Mouse (Mus musculus): ENCODE results near the gene Wnt7b. TPM values are rescaled to one million over a fixed set of nuclear protein-coding genes. Genes with fewer than 3 reads are reported as not detected.

Wnt7b gene
- polyA plus RNA-seq, 1 experiment = 2.5 TPM

DNA sequence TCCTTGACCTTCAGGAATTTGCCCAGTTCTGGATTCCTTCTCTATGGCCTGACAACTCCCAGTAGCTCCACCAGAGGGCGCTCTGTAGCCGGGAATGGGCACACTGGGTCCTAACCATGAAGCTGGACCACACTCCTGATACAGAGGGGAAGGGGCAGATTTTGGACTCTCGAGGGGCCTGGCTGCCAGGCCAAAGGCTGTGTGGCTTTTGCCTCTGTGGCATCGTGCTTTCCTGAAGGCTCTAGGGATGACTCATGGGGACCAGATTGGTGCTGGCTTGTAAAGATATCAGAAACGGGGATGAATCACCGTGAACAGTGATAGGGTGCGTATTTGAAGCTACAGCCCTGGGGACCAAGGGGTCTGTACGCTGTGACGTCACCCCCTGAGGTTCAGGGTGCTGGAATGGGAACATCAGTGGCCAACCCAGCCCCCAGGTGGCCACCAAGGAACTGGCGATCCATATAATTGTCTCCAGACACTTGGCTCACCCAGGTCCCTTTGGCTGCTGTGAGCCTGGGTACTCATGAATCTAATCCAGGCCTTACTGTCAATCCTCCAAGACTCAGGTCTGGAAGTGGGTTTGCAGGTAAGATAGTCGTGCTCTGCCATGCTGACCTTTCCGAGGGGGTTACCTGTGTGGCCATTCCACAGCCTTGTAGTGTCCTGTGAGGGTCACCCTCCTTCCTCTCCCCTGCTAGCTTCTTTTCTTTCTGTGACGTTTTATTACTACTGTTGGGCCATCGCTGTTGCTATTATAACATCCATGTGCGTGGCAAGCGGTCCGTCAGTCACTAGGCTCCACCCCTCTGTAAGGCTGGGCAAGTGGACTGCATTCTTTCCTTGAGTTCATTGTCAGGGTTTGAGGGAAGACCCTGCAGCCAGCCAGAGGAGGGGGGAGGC, 17.0 kb upstream of the Wnt7b start:
- Histone ChIP-seq H3K79me2 (ENCODE audit: control insufficient read depth, insufficient read depth) (no peaks in the 10 kb centered on the region), H3K27me3 (ENCODE audit: control insufficient read depth, insufficient read depth, insufficient read length) (no peaks in the 10 kb centered on the region), H3K4me3 (ENCODE audit: insufficient read depth, poor library complexity, severe bottlenecking) (no peak overlapping the region), H3ac (ENCODE audit: control insufficient read depth, insufficient read length, low read depth) (peak overlapping the region; percentile 60), H3K36me3 (ENCODE audit: control insufficient read depth, insufficient read depth) (no peaks in the 10 kb centered on the region), H3K79me3 (ENCODE audit: low read depth) (no peaks in the 10 kb centered on the region)
- TF ChIP-seq CTCF (IDR thresholded peaks at IDR 0.05; ENCODE audit: control insufficient read depth, insufficient read depth, insufficient read length) = peak; percentile 80
- no peak for TF ChIP-seq USF1 (IDR thresholded peaks at IDR 0.05; ENCODE audit: low read depth)
- peak; percentile 87 for TF ChIP-seq FOSL1 (IDR thresholded peaks at IDR 0.05; ENCODE audit: insufficient read depth, low read length, poor library complexity, severe bottlenecking)
- no peak for TF ChIP-seq MYOG (IDR thresholded peaks at IDR 0.05; ENCODE audit: control insufficient read depth, extremely low read depth, insufficient read length)
- TF ChIP-seq MYOD1 (IDR thresholded peaks at IDR 0.05; ENCODE audit: control insufficient read depth, insufficient read length, low read depth) = peak; percentile 53
- no peak for TF ChIP-seq CEBPB (IDR thresholded peaks at IDR 0.05; ENCODE audit: low read depth)
- TF ChIP-seq MAX (IDR thresholded peaks at IDR 0.05) = peak; percentile 90

DNA sequence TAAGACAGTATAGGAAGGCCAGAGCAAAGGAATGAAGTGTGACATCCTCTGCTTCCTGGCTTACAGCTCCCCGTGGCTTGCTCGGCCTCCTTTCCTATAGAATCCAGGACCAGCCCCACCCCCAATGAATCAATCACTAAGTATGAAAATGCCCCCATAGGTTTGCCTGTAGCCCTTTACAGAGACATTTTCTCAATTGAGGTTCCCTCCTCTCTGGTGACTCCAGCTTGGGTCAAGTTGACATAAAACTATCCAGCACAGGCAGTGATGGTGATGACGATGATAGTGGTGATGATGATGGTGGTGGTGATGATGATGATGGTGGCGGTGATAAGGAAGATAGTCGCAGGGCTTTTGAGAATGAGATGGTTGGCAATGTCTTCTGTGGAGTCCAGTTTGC, 16.2 kb upstream of the Wnt7b start:
- Histone ChIP-seq H3K4me3 (ENCODE audit: insufficient read depth, poor library complexity, severe bottlenecking) (no peak overlapping the region), H3K79me3 (ENCODE audit: low read depth) (no peaks in the 10 kb centered on the region), H3K27me3 (ENCODE audit: control insufficient read depth, insufficient read depth, insufficient read length) (no peaks in the 10 kb centered on the region), H3ac (ENCODE audit: control insufficient read depth, insufficient read length, low read depth) (peak overlapping the region; percentile 3), H3K79me2 (ENCODE audit: control insufficient read depth, insufficient read depth) (no peaks in the 10 kb centered on the region), H3K36me3 (ENCODE audit: control insufficient read depth, insufficient read depth) (no peaks in the 10 kb centered on the region)
- TF ChIP-seq CTCF (IDR thresholded peaks at IDR 0.05; ENCODE audit: control insufficient read depth, insufficient read depth, insufficient read length) (no peak), CEBPB (IDR thresholded peaks at IDR 0.05; ENCODE audit: low read depth) (no peak), MYOG (IDR thresholded peaks at IDR 0.05; ENCODE audit: control insufficient read depth, extremely low read depth, insufficient read length) (no peak), FOSL1 (IDR thresholded peaks at IDR 0.05; ENCODE audit: insufficient read depth, low read length, poor library complexity, severe bottlenecking) (no peak), MYOD1 (IDR thresholded peaks at IDR 0.05; ENCODE audit: control insufficient read depth, insufficient read length, low read depth) (no peak), USF1 (IDR thresholded peaks at IDR 0.05; ENCODE audit: low read depth) (no peak), MAX (IDR thresholded peaks at IDR 0.05) (no peak)

DNA sequence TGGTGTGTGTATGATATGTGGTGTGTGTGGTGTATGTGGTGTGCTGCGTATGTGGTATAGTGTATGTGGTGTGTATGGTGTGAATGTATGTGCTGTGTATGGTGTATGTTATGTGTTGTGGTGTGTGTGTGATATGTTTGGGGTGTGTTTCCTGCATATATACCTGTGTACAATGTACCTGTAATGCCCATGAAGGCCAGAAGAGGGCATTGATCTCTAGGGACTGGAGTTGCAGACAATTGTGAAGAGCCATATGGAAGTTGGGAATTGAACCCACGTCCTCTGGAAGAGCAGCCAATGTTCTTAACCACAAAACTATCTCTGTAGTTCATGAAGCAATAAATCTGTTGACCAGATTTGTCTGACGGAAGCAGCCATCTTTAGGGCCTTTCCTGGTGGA, 15.1 kb upstream of the Wnt7b start:
- Histone ChIP-seq H3K79me3 (ENCODE audit: low read depth) (no peaks in the 10 kb centered on the region), H3K36me3 (ENCODE audit: control insufficient read depth, insufficient read depth) (no peaks in the 10 kb centered on the region), H3K4me3 (ENCODE audit: insufficient read depth, poor library complexity, severe bottlenecking) (no peak overlapping the region), H3K27me3 (ENCODE audit: control insufficient read depth, insufficient read depth, insufficient read length) (no peaks in the 10 kb centered on the region), H3K79me2 (ENCODE audit: control insufficient read depth, insufficient read depth) (no peaks in the 10 kb centered on the region), H3ac (ENCODE audit: control insufficient read depth, insufficient read length, low read depth) (no peak overlapping the region)
- TF ChIP-seq CTCF (IDR thresholded peaks at IDR 0.05; ENCODE audit: control insufficient read depth, insufficient read depth, insufficient read length) (peak; percentile 8), USF1 (IDR thresholded peaks at IDR 0.05; ENCODE audit: low read depth) (no peak)

DNA sequence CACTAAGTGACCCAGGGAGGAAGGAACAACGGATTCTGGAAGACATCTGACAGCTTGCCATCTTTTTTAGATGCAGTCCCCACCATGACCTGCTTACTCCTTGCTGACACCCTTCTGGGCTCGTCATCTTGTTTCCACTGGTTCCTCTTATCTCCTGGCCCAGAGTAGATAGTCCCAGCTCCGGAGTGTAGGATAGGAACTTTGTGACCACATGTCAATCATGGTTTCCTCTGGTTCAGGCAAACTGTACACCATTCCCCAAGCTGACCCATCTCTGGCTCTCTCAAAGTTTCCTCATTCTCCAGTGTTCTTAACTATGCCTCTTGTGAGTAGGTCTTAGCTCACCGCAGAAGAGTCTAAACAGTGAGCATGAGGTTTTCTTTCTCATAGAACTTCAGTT, 10.4 kb upstream of the Wnt7b start:
- H3K79me2 ChIP-seq (ENCODE audit: control insufficient read depth, insufficient read depth) = no peaks in the 10 kb centered on the region
- H3K36me3 ChIP-seq (ENCODE audit: control insufficient read depth, insufficient read depth) = no peaks in the 10 kb centered on the region
- H3K4me3 ChIP-seq (ENCODE audit: insufficient read depth, poor library complexity, severe bottlenecking) = no peak overlapping the region
- H3K27me3 ChIP-seq (ENCODE audit: control insufficient read depth, insufficient read depth, insufficient read length) = peaks cover 23% of the 10 kb centered on the region
- H3ac ChIP-seq (ENCODE audit: control insufficient read depth, insufficient read length, low read depth) = no peak overlapping the region
- TF ChIP-seq CEBPB (IDR thresholded peaks at IDR 0.05; ENCODE audit: low read depth) (no peak), FOSL1 (IDR thresholded peaks at IDR 0.05; ENCODE audit: insufficient read depth, low read length, poor library complexity, severe bottlenecking) (no peak), MAX (IDR thresholded peaks at IDR 0.05) (no peak), USF1 (IDR thresholded peaks at IDR 0.05; ENCODE audit: low read depth) (no peak), CTCF (IDR thresholded peaks at IDR 0.05; ENCODE audit: control insufficient read depth, insufficient read depth, insufficient read length) (no peak), MYOD1 (IDR thresholded peaks at IDR 0.05; ENCODE audit: control insufficient read depth, insufficient read length, low read depth) (no peak), MYOG (IDR thresholded peaks at IDR 0.05; ENCODE audit: control insufficient read depth, extremely low read depth, insufficient read length) (no peak)
- no peaks in the 10 kb centered on the region for H3K79me3 ChIP-seq (ENCODE audit: low read depth)

DNA sequence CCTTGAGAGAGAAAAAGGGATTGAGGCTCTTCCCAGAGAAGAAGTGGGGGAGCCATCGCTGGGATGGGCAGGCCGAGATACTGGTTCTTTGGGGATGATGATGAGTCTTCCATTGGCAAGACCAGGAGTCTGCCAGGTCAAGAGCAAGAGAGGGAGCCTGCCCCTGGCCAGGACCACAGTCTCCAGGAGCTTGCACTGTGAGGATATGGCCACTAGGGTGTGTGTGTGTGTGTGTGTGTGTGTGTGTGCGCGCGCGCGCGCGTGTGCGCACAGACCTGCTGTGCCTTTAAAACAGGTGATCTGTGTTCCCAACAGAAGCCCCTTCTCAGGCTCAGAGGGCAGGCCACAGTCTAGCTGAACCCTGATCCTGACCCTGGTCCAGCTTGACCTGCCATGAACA, 8.6 kb upstream of the Wnt7b start:
- TF ChIP-seq MYOD1 (IDR thresholded peaks at IDR 0.05; ENCODE audit: control insufficient read depth, insufficient read length, low read depth) (no peak), CTCF (IDR thresholded peaks at IDR 0.05; ENCODE audit: control insufficient read depth, insufficient read depth, insufficient read length) (no peak), MAX (IDR thresholded peaks at IDR 0.05) (no peak), CEBPB (IDR thresholded peaks at IDR 0.05; ENCODE audit: low read depth) (no peak), USF1 (IDR thresholded peaks at IDR 0.05; ENCODE audit: low read depth) (no peak), MYOG (IDR thresholded peaks at IDR 0.05; ENCODE audit: control insufficient read depth, extremely low read depth, insufficient read length) (no peak)
- Histone ChIP-seq H3K27me3 (ENCODE audit: control insufficient read depth, insufficient read depth, insufficient read length) (peaks cover 26% of the 10 kb centered on the region), H3ac (ENCODE audit: control insufficient read depth, insufficient read length, low read depth) (no peak overlapping the region), H3K79me2 (ENCODE audit: control insufficient read depth, insufficient read depth) (no peaks in the 10 kb centered on the region), H3K79me3 (ENCODE audit: low read depth) (no peaks in the 10 kb centered on the region), H3K4me3 (ENCODE audit: insufficient read depth, poor library complexity, severe bottlenecking) (no peak overlapping the region), H3K36me3 (ENCODE audit: control insufficient read depth, insufficient read depth) (no peaks in the 10 kb centered on the region)

Data from C2C12 (cell line).